Mouse (Mus musculus) olfactory bulb, adult 2 months (tissue): Measurements from ENCODE around the gene Ecm2.

ENCODE experiments used
- CTCF ChIP-seq: fragments of 200-500 bp; IDR thresholded peaks from 2 replicates; pipeline ENCODE4 v1.5.1; 2012; ENCODE audit warnings: low read depth, mild to moderate bottlenecking, low read length, moderate library complexity; ENCODE audit not compliant: insufficient read depth
- POLR2A ChIP-seq: fragments of 200-500 bp; IDR thresholded peaks from 2 replicates; pipeline ENCODE4 v1.6.1; 2012; ENCODE audit warnings: mild to moderate bottlenecking, low read depth, low read length, moderate library complexity; ENCODE audit not compliant: insufficient read depth

- TF ChIP-seq POLR2A = no peak
- TF ChIP-seq CTCF = no peak
Measured at GRCm38 (mm10) chr13:49460276-49460675, 44.3 kb upstream of the Ecm2 start.
